Mouse (Mus musculus) ES-E14 (cell line): ENCODE results near the gene Eif2b3.

Source experiments
- CHD2 ChIP-seq: IDR thresholded peaks from 2 replicates; pipeline ENCODE4 v1.6.1; 2014; ENCODE audit warnings: mild to moderate bottlenecking, low read depth, low read length, inconsistent platforms
- ZC3H11A ChIP-seq: IDR thresholded peaks from 2 replicates; pipeline ENCODE4 v1.6.1; 2012; ENCODE audit warnings: low read depth, mild to moderate bottlenecking, inconsistent platforms, low read length, borderline replicate concordance
- ZNF384 ChIP-seq: IDR thresholded peaks from 2 replicates; pipeline ENCODE4 v1.6.1; 2012; ENCODE audit warnings: low read depth, low read length, inconsistent platforms

GRCm38 (mm10) chr4:117007058-117007457 lies 12.1 kb upstream of the Eif2b3 start:
- no peak for TF ChIP-seq ZC3H11A
- TF ChIP-seq CHD2, result no peak
- no peak for TF ChIP-seq ZNF384
